Mouse (Mus musculus): ENCODE data around the gene Lamtor2. TPM values are rescaled to one million over a fixed set of nuclear protein-coding genes. Genes with fewer than 3 reads are reported as not detected.
A peak's percentile ranks its signal among the peaks of the same experiment; 100 is the strongest.
"Not testable (repeated sequence)": the region's sequence is repeated elsewhere in the genome, so short reads cannot be mapped to it uniquely, and the experiment has no call there.

The Lamtor2 gene
- total RNA-seq (2021) = 100 to 1,000 TPM; 108 to 109 TPM
- long read RNA-seq, experiment 1, transcript Lamtor2-202 (4 exons, 568 nt) = minor isoform, 12 of 58 reads
- long read RNA-seq, experiment 1, transcript Lamtor2-201 (4 exons, 668 nt) = major isoform, 35 of 58 reads
- long read RNA-seq, experiment 1, partial matches to known transcripts = 6 of 58 reads
- long read RNA-seq, experiment 1, other reads (novel, unspliced or antisense) = 3 of 58 reads
- long read RNA-seq, experiment 2, transcript Lamtor2-201 (4 exons, 668 nt) = major isoform, 35 of 39 reads
- long read RNA-seq, experiment 2, partial matches to known transcripts = 1 of 39 reads
- long read RNA-seq, experiment 2, other reads (novel, unspliced or antisense) = 2 of 39 reads

- intact Hi-C loops (cut with DNase I) = no loop called here
- peak; percentile 98 to 99 for DNase-seq (ENCODE audit: low spot score in 2 of 2)
Measured at GRCm38 (mm10) chr3:88552676-88553524, at the start of gene Lamtor2. Gene Lamtor2 (minus strand): TSS chr3:88553074.

- no peak for DNase-seq (ENCODE audit: low spot score in 2 of 2)
- intact Hi-C loops (cut with DNase I) = loop anchor here (10.0 kb wide), 1 partner anchor 132 kb away; no protein-coding TSS in a partner anchor
Measured at GRCm38 (mm10) chr3:88602466-88602865, 49.6 kb upstream of the Lamtor2 start.

- DNase-seq (ENCODE audit: low spot score in 2 of 2); intact Hi-C loops (cut with DNase I): not testable (repeated sequence)
Measured at GRCm38 (mm10) chr3:88596547-88596946, 43.7 kb upstream of the Lamtor2 start.

GRCm38 (mm10) chr3:88593893-88594580, 41.2 kb upstream of the Lamtor2 start:
- DNase-seq (ENCODE audit: low spot score in 2 of 2) = no peak
- intact Hi-C loops (cut with DNase I) = no loop called here

GRCm38 (mm10) chr3:88592942-88593576, 40.2 kb upstream of the Lamtor2 start:
- intact Hi-C loops (cut with DNase I) = no loop called here
- DNase-seq (ENCODE audit: low spot score in 2 of 2) = no peak

GRCm38 (mm10) chr3:88591950-88592731, 39.3 kb upstream of the Lamtor2 start:
- intact Hi-C loops (cut with DNase I) = no loop called here
- DNase-seq (ENCODE audit: low spot score in 2 of 2) = peak; percentile 49 to 64

- DNase-seq (ENCODE audit: low spot score in 2 of 2) = no peak
- intact Hi-C loops (cut with DNase I) = no loop called here
Measured at GRCm38 (mm10) chr3:88591044-88591443, 38.2 kb upstream of the Lamtor2 start.

- intact Hi-C loops (cut with DNase I) = no loop called here
Measured at GRCm38 (mm10) chr3:88590246-88590645, 37.4 kb upstream of the Lamtor2 start.

GRCm38 (mm10) chr3:88586640-88587039, 33.8 kb upstream of the Lamtor2 start:
- DNase-seq (ENCODE audit: low spot score in 2 of 2) = no peak
- intact Hi-C loops (cut with DNase I) = no loop called here

More at GRCm38 (mm10) chr3:88590246-88590645, 37.4 kb upstream of the Lamtor2 start:
- no peak for DNase-seq (ENCODE audit: low spot score in 2 of 2)

- DNase-seq (ENCODE audit: low spot score in 2 of 2) = no peak
- intact Hi-C loops (cut with DNase I) = no loop called here
Measured at GRCm38 (mm10) chr3:88585769-88586168, 32.9 kb upstream of the Lamtor2 start.

GRCm38 (mm10) chr3:88579454-88580117, 26.7 kb upstream of the Lamtor2 start:
- peak; percentile 81 to 85 for DNase-seq (ENCODE audit: low spot score in 2 of 2)
- intact Hi-C loops (cut with DNase I) = no loop called here

- DNase-seq (ENCODE audit: low spot score in 2 of 2) = no peak
- intact Hi-C loops (cut with DNase I) = no loop called here
Measured at GRCm38 (mm10) chr3:88578498-88579424, 25.9 kb upstream of the Lamtor2 start.

GRCm38 (mm10) chr3:88577846-88578245, 25.0 kb upstream of the Lamtor2 start:
- DNase-seq (ENCODE audit: low spot score in 2 of 2); intact Hi-C loops (cut with DNase I): not testable (repeated sequence)

GRCm38 (mm10) chr3:88575540-88575939, 22.7 kb upstream of the Lamtor2 start, which contains the start of gene Ssr2:
Gene Ssr2 (plus strand): TSS chr3:88575876.
- intact Hi-C loops (cut with DNase I) = no loop called here
- DNase-seq (ENCODE audit: low spot score in 2 of 2) = no peak

- DNase-seq (ENCODE audit: low spot score in 2 of 2) = no peak
- intact Hi-C loops (cut with DNase I) = no loop called here
Measured at GRCm38 (mm10) chr3:88573810-88574209, 20.9 kb upstream of the Lamtor2 start.

- intact Hi-C loops (cut with DNase I) = no loop called here
- no peak for DNase-seq (ENCODE audit: low spot score in 2 of 2)
Measured at GRCm38 (mm10) chr3:88572835-88573234, 20.0 kb upstream of the Lamtor2 start.

- DNase-seq (ENCODE audit: low spot score in 2 of 2) = no peak
- intact Hi-C loops (cut with DNase I) = no loop called here
Measured at GRCm38 (mm10) chr3:88571856-88572255, 19.0 kb upstream of the Lamtor2 start.

All from left cerebral cortex, postnatal 14 days (tissue).